Mouse (Mus musculus): ENCODE data around the gene Kank1. TPM values are rescaled to one million over a fixed set of nuclear protein-coding genes. Genes with fewer than 3 reads are reported as not detected.
A peak's percentile ranks its signal among the peaks of the same experiment; 100 is the strongest.

Kank1 gene
- polyA plus RNA-seq, 1 experiment from 2014 or later: 16.6 TPM

GRCm38 (mm10) chr19:25387902-25388301, 151.1 kb downstream of the Kank1 start:
- no peak overlapping the region for H3K4me3 ChIP-seq (ENCODE audit: low read depth, low read length)
- peaks cover 15% of the 10 kb centered on the region for H3K4me1 ChIP-seq (ENCODE audit: control insufficient read depth, insufficient read depth, low read length)
- DNase-seq (ENCODE audit: low spot score) (no peak), ATAC-seq (ENCODE audit: low read depth) (no peak)
- no peak overlapping the region for H3K9ac ChIP-seq (ENCODE audit: low read depth, low read length)
- no peaks in the 10 kb centered on the region for H3K27me3 ChIP-seq (replicated peaks; ENCODE audit: control insufficient read depth, insufficient read depth, low read length)
- H3K4me2 ChIP-seq (ENCODE audit: low read depth, low read length): no peak overlapping the region
- WGBS: 90% methylated on average over 18 of the region's 18 CpGs
- no peaks in the 10 kb centered on the region for H3K9me3 ChIP-seq (ENCODE audit: control insufficient read depth, low read length)
- no peaks in the 10 kb centered on the region for H3K36me3 ChIP-seq (ENCODE audit: control insufficient read depth, insufficient read depth, low read length)
- H3K27ac ChIP-seq (replicated peaks; ENCODE audit: low read depth, low read length): no peak overlapping the region

- Histone ChIP-seq H3K9ac (ENCODE audit: low read depth, low read length) (no peak overlapping the region), H3K36me3 (ENCODE audit: control insufficient read depth, insufficient read depth, low read length) (no peaks in the 10 kb centered on the region), H3K4me3 (ENCODE audit: low read depth, low read length) (no peak overlapping the region), H3K9me3 (ENCODE audit: control insufficient read depth, low read length) (no peaks in the 10 kb centered on the region), H3K27ac (replicated peaks; ENCODE audit: low read depth, low read length) (no peak overlapping the region), H3K4me2 (ENCODE audit: low read depth, low read length) (no peak overlapping the region), H3K27me3 (replicated peaks; ENCODE audit: control insufficient read depth, insufficient read depth, low read length) (no peaks in the 10 kb centered on the region), H3K4me1 (ENCODE audit: control insufficient read depth, insufficient read depth, low read length) (peaks cover 4% of the 10 kb centered on the region)
- 84% methylated on average over 11 of the region's 11 CpGs for WGBS
- DNase-seq (ENCODE audit: low spot score): no peak
- ATAC-seq (ENCODE audit: low read depth): 0 out of 2 replicates have a peak, but pooled peaks have one; percentile 13
These were observed 155.4 kb downstream of the Kank1 start for GRCm38 (mm10) chr19:25392135-25392534.

- H3K4me3 ChIP-seq (ENCODE audit: low read depth, low read length): 0 out of 2 replicates have a peak overlapping the region, but pooled peaks have one; percentile 3
- H3K4me2 ChIP-seq (ENCODE audit: low read depth, low read length): peak overlapping the region; percentile 36
- H3K27me3 ChIP-seq (replicated peaks; ENCODE audit: control insufficient read depth, insufficient read depth, low read length): no peaks in the 10 kb centered on the region
- WGBS: 6% methylated on average over 10 of the region's 10 CpGs
- peak; percentile 59 for ATAC-seq (ENCODE audit: low read depth)
- no peaks in the 10 kb centered on the region for H3K9me3 ChIP-seq (ENCODE audit: control insufficient read depth, low read length)
- peaks cover 14% of the 10 kb centered on the region for H3K4me1 ChIP-seq (ENCODE audit: control insufficient read depth, insufficient read depth, low read length)
- H3K27ac ChIP-seq (replicated peaks; ENCODE audit: low read depth, low read length): peak overlapping the region; percentile 72
- 0 out of 2 replicates have a peak overlapping the region, but pooled peaks have one; percentile 10 for H3K9ac ChIP-seq (ENCODE audit: low read depth, low read length)
- H3K36me3 ChIP-seq (ENCODE audit: control insufficient read depth, insufficient read depth, low read length): no peaks in the 10 kb centered on the region
- DNase-seq (ENCODE audit: low spot score): peak; percentile 89
These were observed 158.3 kb downstream of the Kank1 start for GRCm38 (mm10) chr19:25395035-25395434.

- Histone ChIP-seq H3K4me3 (ENCODE audit: low read depth, low read length) (no peak overlapping the region), H3K27me3 (replicated peaks; ENCODE audit: control insufficient read depth, insufficient read depth, low read length) (no peaks in the 10 kb centered on the region), H3K27ac (replicated peaks; ENCODE audit: low read depth, low read length) (no peak overlapping the region), H3K4me2 (ENCODE audit: low read depth, low read length) (no peak overlapping the region), H3K9me3 (ENCODE audit: control insufficient read depth, low read length) (no peaks in the 10 kb centered on the region), H3K9ac (ENCODE audit: low read depth, low read length) (no peak overlapping the region), H3K4me1 (ENCODE audit: control insufficient read depth, insufficient read depth, low read length) (peaks cover 28% of the 10 kb centered on the region), H3K36me3 (ENCODE audit: control insufficient read depth, insufficient read depth, low read length) (no peaks in the 10 kb centered on the region)
- DNase-seq (ENCODE audit: low spot score): no peak
- no peak for ATAC-seq (ENCODE audit: low read depth)
- 89% methylated on average over 6 of the region's 6 CpGs for WGBS
These were observed 160.0 kb downstream of the Kank1 start for GRCm38 (mm10) chr19:25396709-25397266.

- DNase-seq (ENCODE audit: low spot score) (peak; percentile 74), ATAC-seq (ENCODE audit: low read depth) (peak; percentile 24; the same call in 1 of the 2 replicates)
- Histone ChIP-seq H3K4me3 (ENCODE audit: low read depth, low read length) (no peak overlapping the region), H3K4me2 (ENCODE audit: low read depth, low read length) (peak overlapping the region; percentile 26), H3K9ac (ENCODE audit: low read depth, low read length) (no peak overlapping the region), H3K27me3 (replicated peaks; ENCODE audit: control insufficient read depth, insufficient read depth, low read length) (no peaks in the 10 kb centered on the region), H3K27ac (replicated peaks; ENCODE audit: low read depth, low read length) (peak overlapping the region; percentile 65), H3K36me3 (ENCODE audit: control insufficient read depth, insufficient read depth, low read length) (no peaks in the 10 kb centered on the region), H3K4me1 (ENCODE audit: control insufficient read depth, insufficient read depth, low read length) (peaks cover 26% of the 10 kb centered on the region), H3K9me3 (ENCODE audit: control insufficient read depth, low read length) (no peaks in the 10 kb centered on the region)
- WGBS: 9% methylated on average over 9 of the region's 9 CpGs
These were observed 162.9 kb downstream of the Kank1 start for GRCm38 (mm10) chr19:25399511-25400211.

GRCm38 (mm10) chr19:25400212-25400913, 163.6 kb downstream of the Kank1 start:
- no peak for DNase-seq (ENCODE audit: low spot score)

GRCm38 (mm10) chr19:25401521-25401920, 164.7 kb downstream of the Kank1 start:
- no peaks in the 10 kb centered on the region for H3K36me3 ChIP-seq (ENCODE audit: control insufficient read depth, insufficient read depth, low read length)
- DNase-seq (ENCODE audit: low spot score) (no peak), ATAC-seq (ENCODE audit: low read depth) (no peak)
- peaks cover 32% of the 10 kb centered on the region for H3K4me1 ChIP-seq (ENCODE audit: control insufficient read depth, insufficient read depth, low read length)
- H3K27me3 ChIP-seq (replicated peaks; ENCODE audit: control insufficient read depth, insufficient read depth, low read length): no peaks in the 10 kb centered on the region
- H3K9ac ChIP-seq (ENCODE audit: low read depth, low read length): no peak overlapping the region
- H3K4me3 ChIP-seq (ENCODE audit: low read depth, low read length): no peak overlapping the region
- H3K9me3 ChIP-seq (ENCODE audit: control insufficient read depth, low read length): no peaks in the 10 kb centered on the region
- 50% methylated on average over 8 of the region's 8 CpGs for WGBS
- no peak overlapping the region for H3K4me2 ChIP-seq (ENCODE audit: low read depth, low read length)
- H3K27ac ChIP-seq (replicated peaks; ENCODE audit: low read depth, low read length): no peak overlapping the region; the same call in 1 of the 2 replicates

More at GRCm38 (mm10) chr19:25400212-25400913, 163.6 kb downstream of the Kank1 start:
- Histone ChIP-seq H3K9me3 (ENCODE audit: control insufficient read depth, low read length) (no peaks in the 10 kb centered on the region), H3K27ac (replicated peaks; ENCODE audit: low read depth, low read length) (peak overlapping the region; percentile 65), H3K9ac (ENCODE audit: low read depth, low read length) (no peak overlapping the region), H3K4me3 (ENCODE audit: low read depth, low read length) (no peak overlapping the region), H3K36me3 (ENCODE audit: control insufficient read depth, insufficient read depth, low read length) (no peaks in the 10 kb centered on the region), H3K27me3 (replicated peaks; ENCODE audit: control insufficient read depth, insufficient read depth, low read length) (no peaks in the 10 kb centered on the region), H3K4me2 (ENCODE audit: low read depth, low read length) (peak overlapping the region; percentile 26), H3K4me1 (ENCODE audit: control insufficient read depth, insufficient read depth, low read length) (peaks cover 24% of the 10 kb centered on the region)
- peak; percentile 36; the same call in 1 of the 2 replicates for ATAC-seq (ENCODE audit: low read depth)
- 29% methylated on average over 13 of the region's 13 CpGs for WGBS

GRCm38 (mm10) chr19:25404163-25404562, 167.4 kb downstream of the Kank1 start:
- ATAC-seq (ENCODE audit: low read depth): no peak
- H3K36me3 ChIP-seq (ENCODE audit: control insufficient read depth, insufficient read depth, low read length): peaks cover 2% of the 10 kb centered on the region; the same call in 1 of the 2 replicates
- H3K9ac ChIP-seq (ENCODE audit: low read depth, low read length): no peak overlapping the region
- no peak for DNase-seq (ENCODE audit: low spot score)
- H3K27ac ChIP-seq (replicated peaks; ENCODE audit: low read depth, low read length): no peak overlapping the region
- H3K9me3 ChIP-seq (ENCODE audit: control insufficient read depth, low read length): no peaks in the 10 kb centered on the region
- H3K27me3 ChIP-seq (replicated peaks; ENCODE audit: control insufficient read depth, insufficient read depth, low read length): no peaks in the 10 kb centered on the region
- 86% methylated on average over 4 of the region's 4 CpGs for WGBS
- no peak overlapping the region for H3K4me2 ChIP-seq (ENCODE audit: low read depth, low read length)
- peaks cover 48% of the 10 kb centered on the region for H3K4me1 ChIP-seq (ENCODE audit: control insufficient read depth, insufficient read depth, low read length)
- no peak overlapping the region for H3K4me3 ChIP-seq (ENCODE audit: low read depth, low read length)
